Mouse (Mus musculus) MEL (cell line): ENCODE data around the gene Lin54.

ENCODE experiments used
- CTCF ChIP-seq, 3 experiments: IDR thresholded peaks in 2 of 3; conservative IDR thresholded peaks in 1 of 3; 2 replicates each; pipeline ENCODE4 v1.5.1; 2011 to 2012; ENCODE audit warnings: low read length in 3 of 3, low read depth in 2 of 3, mild to moderate bottlenecking in 2 of 3, improper control_type of control experiment in 1 of 3, inconsistent platforms in 1 of 3, mixed read lengths in 1 of 3, moderate library complexity in 1 of 3; ENCODE audit not compliant: control insufficient read depth in 1 of 3, insufficient read depth in 1 of 3, poor library complexity in 1 of 3, severe bottlenecking in 1 of 3
- MAX ChIP-seq: IDR thresholded peaks from 2 replicates; pipeline ENCODE4 v1.6.1; 2011; ENCODE audit warnings: low read length, improper control_type of control experiment
- ZC3H11A ChIP-seq: IDR thresholded peaks from 2 replicates; pipeline ENCODE4 v1.6.1; 2012; ENCODE audit warnings: low read depth, mild to moderate bottlenecking, inconsistent platforms, low read length, improper control_type of control experiment

GRCm38 (mm10) chr5:100462374-100462773 lies 38.1 kb downstream of the Lin54 start:
- TF ChIP-seq CTCF (IDR thresholded peaks at IDR 0.05 in 2 of 3, conservative IDR thresholded peaks at IDR 0.05 in 1 of 3; ENCODE audit: control insufficient read depth in 1 of 3, insufficient read depth in 1 of 3, low read depth in 2 of 3, low read length in 3 of 3, poor library complexity in 1 of 3, severe bottlenecking in 1 of 3): no peak
- no peak for TF ChIP-seq ZC3H11A
- TF ChIP-seq MAX: no peak
